Mouse (Mus musculus) CH12.LX (cell line): ENCODE measurements around the gene Gss. TPM values are rescaled to one million over a fixed set of nuclear protein-coding genes. Genes with fewer than 3 reads are reported as not detected.
A peak's percentile ranks its signal among the peaks of the same experiment; 100 is the strongest.

Experiments
- DNase-seq: peaks from one replicate; pipeline ENCODE4 v3.0.0-alpha.2; 2013; ENCODE audit errors: extremely low read depth
- H3K27ac ChIP-seq: 2 replicates; pipeline ENCODE4 v1.5.1; 2012; ENCODE audit warnings: low read depth, mild to moderate bottlenecking, control low read depth, moderate library complexity; ENCODE audit not compliant: insufficient read depth
- H3K27me3 ChIP-seq: replicated peaks from 2 replicates; pipeline ENCODE3; 2012; ENCODE audit warnings: inconsistent platforms
- H3K36me3 ChIP-seq, 2 experiments: replicated peaks in 1 of 2; 2 replicates each; pipeline versions ENCODE3 to v1.6.1; 2012; ENCODE audit warnings: inconsistent platforms in 1 of 2, low read length in 1 of 2, mild to moderate bottlenecking in 1 of 2, mixed read lengths in 1 of 2, moderate library complexity in 1 of 2; ENCODE audit not compliant: control insufficient read depth in 1 of 2, insufficient read depth in 1 of 2
- H3K4me1 ChIP-seq, 2 experiments: 2 replicates each; pipeline ENCODE4 v1.6.1; 2012; ENCODE audit warnings: inconsistent platforms in 1 of 2, moderate library complexity in 1 of 2; ENCODE audit not compliant: insufficient read depth in 2 of 2, control insufficient read depth in 1 of 2
- H3K4me2 ChIP-seq: 2 replicates; pipeline ENCODE4 v1.6.1; 2012; ENCODE audit warnings: low read depth, mild to moderate bottlenecking, control low read depth; ENCODE audit not compliant: poor library complexity, insufficient read depth, severe bottlenecking
- H3K4me3 ChIP-seq, 3 experiments: fragments of 150-350 bp in 1 of 3; sonication (generic) in 1 of 3; replicated peaks in 1 of 3; 2 replicates each; pipeline versions ENCODE3 to v1.5.1; 2011 to 2012; ENCODE audit warnings: low read depth in 2 of 3, low read length in 2 of 3, mild to moderate bottlenecking in 2 of 3, moderate library complexity in 2 of 3, control low read depth in 1 of 3, improper control_type of control experiment in 1 of 3, inconsistent platforms in 1 of 3, mixed read lengths in 1 of 3; ENCODE audit not compliant: poor library complexity in 1 of 3
- H3K79me2 ChIP-seq: replicated peaks from 2 replicates; pipeline ENCODE4 v1.6.1; 2012; ENCODE audit warnings: mild to moderate bottlenecking, moderate library complexity; ENCODE audit not compliant: control insufficient read depth, poor library complexity, insufficient read depth, severe bottlenecking; ENCODE audit errors: extremely low read depth
- H3K9ac ChIP-seq: 2 replicates; pipeline ENCODE4 v1.6.1; 2012; ENCODE audit warnings: low read depth, mild to moderate bottlenecking, control low read depth, moderate library complexity; ENCODE audit not compliant: insufficient read depth
- H3K9me3 ChIP-seq: replicated peaks from 2 replicates; pipeline ENCODE3; 2012; ENCODE audit warnings: low read length, inconsistent platforms, mixed read lengths
- BHLHE40 ChIP-seq: IDR thresholded peaks from 2 replicates; pipeline ENCODE4 v1.6.1; 2011; ENCODE audit warnings: mild to moderate bottlenecking, low read depth, low read length, improper control_type of control experiment
- CHD2 ChIP-seq: IDR thresholded peaks from 2 replicates; pipeline ENCODE4 v1.6.1; 2011; ENCODE audit warnings: low read length, improper control_type of control experiment
- CTCF ChIP-seq, 2 experiments: IDR thresholded peaks in 1 of 2; conservative IDR thresholded peaks in 1 of 2; 2 replicates each; pipeline ENCODE4 v1.5.1; 2011 to 2012; ENCODE audit warnings: low read depth in 2 of 2, low read length in 2 of 2, improper control_type of control experiment in 1 of 2, inconsistent platforms in 1 of 2, mild to moderate bottlenecking in 1 of 2, moderate library complexity in 1 of 2
- ELF1 ChIP-seq: IDR thresholded peaks from 2 replicates; pipeline ENCODE4 v1.6.1; 2014; ENCODE audit warnings: low read depth, mild to moderate bottlenecking, inconsistent platforms, low read length, improper control_type of control experiment
- EP300 ChIP-seq: IDR thresholded peaks from 2 replicates; pipeline ENCODE4 v1.6.1; 2011; ENCODE audit warnings: low read length, improper control_type of control experiment
- ETS1 ChIP-seq: conservative IDR thresholded peaks from 2 replicates; pipeline ENCODE4 v1.6.1; 2012; ENCODE audit warnings: low read depth, mild to moderate bottlenecking, inconsistent platforms, low read length, improper control_type of control experiment, moderate library complexity
- GABPA ChIP-seq: IDR thresholded peaks from 2 replicates; pipeline ENCODE4 v1.6.1; 2012; ENCODE audit warnings: low read depth, low read length, improper control_type of control experiment, inconsistent platforms; ENCODE audit not compliant: insufficient replicate concordance
- HCFC1 ChIP-seq: IDR thresholded peaks from 2 replicates; pipeline ENCODE4 v1.6.1; 2012; ENCODE audit warnings: low read depth, mild to moderate bottlenecking, inconsistent platforms, low read length, improper control_type of control experiment
- IRF4 ChIP-seq: IDR thresholded peaks from 2 replicates; pipeline ENCODE4 v1.6.1; 2014; ENCODE audit warnings: low read depth, mild to moderate bottlenecking, inconsistent platforms, low read length, improper control_type of control experiment
- KAT2A ChIP-seq: IDR thresholded peaks from 2 replicates; pipeline ENCODE4 v1.6.1; 2012; ENCODE audit warnings: low read length, improper control_type of control experiment, inconsistent platforms; ENCODE audit not compliant: insufficient replicate concordance
- MEF2A ChIP-seq: IDR thresholded peaks from 2 replicates; pipeline ENCODE4 v1.6.1; 2014; ENCODE audit warnings: low read depth, mild to moderate bottlenecking, inconsistent platforms, low read length, improper control_type of control experiment, borderline replicate concordance
- PAX5 ChIP-seq: IDR thresholded peaks from 2 replicates; pipeline ENCODE4 v1.6.1; 2012; ENCODE audit warnings: low read length, inconsistent platforms, mixed read lengths
- POLR2A ChIP-seq: IDR thresholded peaks from 2 replicates; pipeline ENCODE4 v1.6.1; 2011; ENCODE audit warnings: low read depth, mild to moderate bottlenecking, improper control_type of control experiment, low read length
- RAD21 ChIP-seq: IDR thresholded peaks from 2 replicates; pipeline ENCODE4 v1.6.1; 2011; ENCODE audit warnings: low read depth, mild to moderate bottlenecking, low read length, improper control_type of control experiment, moderate library complexity
- RCOR1 ChIP-seq: conservative IDR thresholded peaks from 2 replicates; pipeline ENCODE4 v1.6.1; 2012; ENCODE audit warnings: low read depth, mild to moderate bottlenecking, inconsistent platforms, low read length, improper control_type of control experiment
- SMC3 ChIP-seq: IDR thresholded peaks from 2 replicates; pipeline ENCODE4 v1.6.1; 2011; ENCODE audit warnings: low read depth, low read length, improper control_type of control experiment
- TCF12 ChIP-seq: IDR thresholded peaks from 2 replicates; pipeline ENCODE4 v1.6.1; 2014; ENCODE audit warnings: low read depth, mild to moderate bottlenecking, inconsistent platforms, low read length, improper control_type of control experiment
- ZC3H11A ChIP-seq: IDR thresholded peaks from 2 replicates; pipeline ENCODE4 v1.6.1; 2012; ENCODE audit warnings: low read depth, mild to moderate bottlenecking, inconsistent platforms, low read length, improper control_type of control experiment
- ZKSCAN1 ChIP-seq: IDR thresholded peaks from 2 replicates; pipeline ENCODE4 v1.6.1; 2012; ENCODE audit warnings: low read depth, inconsistent platforms, low read length, improper control_type of control experiment, borderline replicate concordance
- dilution Hi-C: fragments of 300-500 bp; cut with MboI; formaldehyde crosslinking; loops from 2 replicates; pipeline ENCODE4 v1.14.3; 2020; ENCODE audit warnings: low sequenced_read_pairs; ENCODE audit not compliant: extremely low pct_unique_long_range_greater_than_20kb, extremely low pct_ligation_motif_present
- in situ Hi-C: fragments of 300-500 bp; cut with MboI; formaldehyde crosslinking; loops from 3 replicates; pipeline ENCODE4 v1.14.3; 2019; ENCODE audit warnings: low sequenced_read_pairs, low pct_ligation_motif_present, low pct_unique_long_range_greater_than_20kb, mixed read lengths
- polyA plus RNA-seq: library from polyadenylated mRNA; unstranded; fragments of >175 nt; gene quantifications from 2 replicates; pipeline ENCODE4 v1.2.1, GENCODE M21; 2012; ENCODE audit warnings: low read depth; ENCODE audit not compliant: insufficient read length
- total RNA-seq, 2 experiments: library from RNA; depleted of rRNA; stranded (reverse); fragments of 300-350 nt in 1 of 2; fragments of >200 nt in 1 of 2; gene quantifications; 2 replicates each; pipeline ENCODE4 v1.2.3; 2012 to 2014

The Gss gene
- total and polyA plus RNA-seq, 3 experiments: 17.3 to 21.9 (median 18.0) TPM

GRCm38 (mm10) chr2:155583927-155584530 is 8.6 kb downstream of the Gss start:
- H3K4me3 ChIP-seq: no peak overlapping the region
- no peak overlapping the region for H3K4me2 ChIP-seq
- H3K9ac ChIP-seq: no peak overlapping the region
- H3K27me3 ChIP-seq: no peaks in the 10 kb centered on the region
- H3K9me3 ChIP-seq: no peaks in the 10 kb centered on the region
- H3K79me2 ChIP-seq: no peaks in the 10 kb centered on the region
- peaks cover 0 to 35% of the 10 kb centered on the region in 2 experiments for H3K36me3 ChIP-seq
- in situ Hi-C loops: no loop called here
- H3K4me1 ChIP-seq: no peaks in the 10 kb centered on the region
- dilution Hi-C loops: no loop called here
- TF ChIP-seq SMC3 (peak; percentile 90), MEF2A (no peak), CTCF (conservative IDR thresholded peaks at IDR 0.05 in 1 of 2, IDR thresholded peaks at IDR 0.05 in 1 of 2; ENCODE audit: low read depth in 2 of 2, low read length in 2 of 2) (peak; percentile 73 to 94), RAD21 (peak; percentile 92), ZC3H11A (peak; percentile 45)
- DNase-seq: peak; percentile 34
- H3K27ac ChIP-seq: no peak overlapping the region

GRCm38 (mm10) chr2:155582996-155583395 is 9.6 kb downstream of the Gss start:
- Histone ChIP-seq H3K27ac (no peak overlapping the region), H3K4me1 (no peaks in the 10 kb centered on the region), H3K27me3 (no peaks in the 10 kb centered on the region), H3K4me2 (no peak overlapping the region), H3K9me3 (no peaks in the 10 kb centered on the region), H3K79me2 (no peaks in the 10 kb centered on the region), H3K36me3 (peaks cover 0 to 41% of the 10 kb centered on the region in 2 experiments), H3K4me3 (no peak overlapping the region), H3K9ac (no peak overlapping the region)
- TF ChIP-seq GABPA: no peak
- no peak for TF ChIP-seq PAX5
- no peak for TF ChIP-seq KAT2A
- TF ChIP-seq HCFC1: no peak
- TF ChIP-seq ZKSCAN1: no peak
- TF ChIP-seq ZC3H11A: no peak
- TF ChIP-seq TCF12: no peak
- no peak for TF ChIP-seq CTCF (conservative IDR thresholded peaks at IDR 0.05 in 1 of 2, IDR thresholded peaks at IDR 0.05 in 1 of 2; ENCODE audit: low read depth in 2 of 2, low read length in 2 of 2)
- TF ChIP-seq RCOR1: no peak
- TF ChIP-seq IRF4: no peak
- no peak for TF ChIP-seq CHD2
- no peak for TF ChIP-seq BHLHE40
- no peak for TF ChIP-seq RAD21
- TF ChIP-seq EP300: no peak
- TF ChIP-seq POLR2A: no peak
- no peak for TF ChIP-seq ETS1
- no peak for TF ChIP-seq ELF1
- in situ Hi-C loops: no loop called here
- dilution Hi-C loops: no loop called here
- no peak for DNase-seq
